Mouse (Mus musculus) lung, adult 2 months (tissue): ENCODE data around the gene Me3.

Experiments
- CTCF ChIP-seq: fragments of 200-500 bp; IDR thresholded peaks from 2 replicates; pipeline ENCODE4 v1.5.1; 2011; ENCODE audit warnings: mild to moderate bottlenecking, low read length, control low read depth; ENCODE audit not compliant: insufficient read depth
- POLR2A ChIP-seq: fragments of 200-500 bp; IDR thresholded peaks from 2 replicates; pipeline ENCODE4 v1.6.1; 2011; ENCODE audit warnings: low read depth, mild to moderate bottlenecking, control low read depth, low read length, borderline replicate concordance; ENCODE audit errors: extremely low read depth

- TF ChIP-seq CTCF (no peak), POLR2A (no peak)
Measured at GRCm38 (mm10) chr7:89853131-89853530, 220.9 kb downstream of the Me3 start.
